Comparison of ENCODE assay signal across 17 mouse cellular contexts in genomic region chr9:78045171-78045570, GRCm38 (mm10). TPM values are rescaled to one million over a fixed set of nuclear protein-coding genes. Genes with fewer than 3 reads are reported as not detected.
DNase-seq lines count a peak whose midpoint lies in the region; ATAC-seq and TF ChIP-seq lines count a peak whose summit lies in the region.
"Had no signal": no experiment of that assay in that cellular context is flagged by ENCODE, and none has a peak within 500 bp of the region (broad histone marks: within the 10 kb centered on the region; RNA-seq: fewer than 3 reads in every experiment).

No protein-coding gene starts in this region.

- peak overlapping the region; percentile 69 for H3K27ac ChIP-seq in heart, embryonic 14.5 days (replicated peaks in 1 of 2; ENCODE audit: control insufficient read depth in 1 of 2, insufficient read depth in 1 of 2, low read depth in 2 of 2, low read length in 2 of 2)
- peak overlapping the region; percentile 72; the same call in 1 of the 2 replicates for H3K27ac ChIP-seq in lung, embryonic 14.5 days (ENCODE audit: low read depth)
- no peak overlapping the region for H3K27ac ChIP-seq in layer of hippocampus, adult 2 months
- H3K27ac ChIP-seq: limb, embryonic 13.5 days; midbrain, embryonic 13.5 days had no signal

- H3K4me1 ChIP-seq in heart, embryonic 14.5 days (ENCODE audit: control insufficient read depth in 2 of 2, insufficient read depth in 2 of 2, low read length in 2 of 2) = peaks cover 16 to 17% of the 10 kb centered on the region in 2 experiments
- H3K4me1 ChIP-seq in lung, embryonic 14.5 days (ENCODE audit: insufficient read depth) = 0 out of 2 replicates have a peak, but pooled peaks cover 5% of the 10 kb centered on the region
- H3K4me1 ChIP-seq: midbrain, embryonic 13.5 days had no signal

- 26% methylated on average over 6 of the region's 6 CpGs for WGBS in heart, embryonic 14.5 days
- WGBS in lung, embryonic 14.5 days = 26% methylated on average over 6 of the region's 6 CpGs

- no peaks in the 10 kb centered on the region for H3K9me3 ChIP-seq in heart, embryonic 14.5 days (ENCODE audit: control insufficient read depth, low read length)
- H3K9me3 ChIP-seq in lung, embryonic 14.5 days (ENCODE audit: low read depth, low read length) = no peaks in the 10 kb centered on the region
- H3K9me3 ChIP-seq: limb, embryonic 13.5 days; midbrain, embryonic 13.5 days had no signal

- TF ChIP-seq CTCF in lung, embryonic 14.5 days (IDR thresholded peaks at IDR 0.05; ENCODE audit: low read depth) = no peak
- no peak for TF ChIP-seq CTCF in layer of hippocampus, adult 2 months (conservative IDR thresholded peaks at IDR 0.05)

- no peak overlapping the region for H3K4me2 ChIP-seq in heart, embryonic 14.5 days (ENCODE audit: low read length)
- no peak overlapping the region for H3K4me2 ChIP-seq in lung, embryonic 14.5 days
- H3K4me2 ChIP-seq: limb, embryonic 13.5 days; midbrain, embryonic 13.5 days had no signal

- H3K36me3 ChIP-seq in heart, embryonic 14.5 days (ENCODE audit: control insufficient read depth, insufficient read depth, low read length) = no peaks in the 10 kb centered on the region
- H3K36me3 ChIP-seq in lung, embryonic 14.5 days (ENCODE audit: insufficient read depth) = no peaks in the 10 kb centered on the region
- H3K36me3 ChIP-seq: limb, embryonic 13.5 days; midbrain, embryonic 13.5 days had no signal

- DNase-seq in heart, postnatal 10 days = no peak
- DNase-seq in lung, embryonic 14.5 days = peak; percentile 69
- DNase-seq in lung, postnatal 36 days = no peak
- DNase-seq in adipocyte (ENCODE audit: low spot score) = peak; percentile 20
- DNase-seq in kidney, postnatal 14 days = peak; percentile 34
- DNase-seq in left cerebral cortex, adult 11 months (ENCODE audit: low spot score) = no peak
- no peak for DNase-seq in layer of hippocampus, adult 2 months (ENCODE audit: low spot score in 2 of 2)
- DNase-seq: adrenal gland, postnatal 10 days; cerebellum, postnatal 14 days had no signal

- no peak for ATAC-seq in heart, embryonic 14.5 days (ENCODE audit: insufficient number of reproducible peaks, insufficient read depth, low FRiP score, low read depth)
- peak; percentile 85 for ATAC-seq in lung, embryonic 14.5 days (ENCODE audit: insufficient read depth)
- ATAC-seq: hindbrain, embryonic 16.5 days; midbrain, embryonic 13.5 days had no signal

- intact Hi-C loops in heart, postnatal 10 days (cut with DNase I) = no loop called here

- no peak overlapping the region for H3K9ac ChIP-seq in heart, embryonic 14.5 days (ENCODE audit: low read length)
- H3K9ac ChIP-seq in lung, embryonic 14.5 days = no peak overlapping the region
- H3K9ac ChIP-seq: limb, embryonic 13.5 days; midbrain, embryonic 13.5 days had no signal

- H3K4me3 ChIP-seq in heart, embryonic 14.5 days (ENCODE audit: control insufficient read depth in 1 of 2, insufficient read depth in 1 of 2, low read depth in 1 of 2, low read length in 2 of 2) = no peak overlapping the region
- H3K4me3 ChIP-seq in lung, embryonic 14.5 days (ENCODE audit: low read depth, low read length) = no peak overlapping the region
- H3K4me3 ChIP-seq in layer of hippocampus, adult 2 months = no peak overlapping the region
- H3K4me3 ChIP-seq: limb, embryonic 13.5 days; midbrain, embryonic 13.5 days had no signal

- H3K27me3 ChIP-seq in heart, embryonic 14.5 days (ENCODE audit: control insufficient read depth, insufficient read depth, low read length) = no peaks in the 10 kb centered on the region
- no peaks in the 10 kb centered on the region for H3K27me3 ChIP-seq in lung, embryonic 14.5 days (ENCODE audit: insufficient read depth, low read length)
- H3K27me3 ChIP-seq: limb, embryonic 13.5 days; midbrain, embryonic 13.5 days had no signal

RNA-seq across cellular contexts. Expression of gene Gcm1, which starts 6.6 kb away (rescaled TPM):
- not detected in 2 replicates for polyA plus RNA-seq in heart, embryonic 14.5 days (2014; fragmentation: Nextera tagmentation; extraction: Ambion mirVana)
- not detected for total RNA-seq in heart, postnatal 10 days (2021)
- polyA plus RNA-seq in lung, embryonic 14.5 days (2014; fragmentation: Nextera tagmentation; extraction: Ambion mirVana) = 0.38 and 0.47 TPM in 2 replicates
- total RNA-seq in layer of hippocampus, adult 2 months (2021) = not detected
- total RNA-seq: adrenal gland, postnatal 10 days; layer of hippocampus, postnatal 10 days had no signal
- polyA plus RNA-seq: frontal cortex, adult 2 months; gonadal fat pad, adult 2 months; hindbrain, embryonic 16.5 days; limb, embryonic 13.5 days; stomach, embryonic 14.5 days had no signal

Comparison
In these comparisons a context has a peak if more than half of its experiments do, and no peak if none do; other contexts are left out.
1. DNase-seq: peak in lung, embryonic 14.5 days (single experiment), adipocyte (single experiment) and kidney, postnatal 14 days (single experiment); none in heart, postnatal 10 days (0 of 2), lung, postnatal 36 days (single experiment), left cerebral cortex, adult 11 months (single experiment) and layer of hippocampus, adult 2 months (0 of 2).